Mouse (Mus musculus) liver, adult 2 months (tissue): ENCODE results near the gene Chd3.

ENCODE experiments used
- CTCF ChIP-seq: fragments of 200-500 bp; IDR thresholded peaks from 2 replicates; pipeline ENCODE4 v1.5.1; 2011; ENCODE audit warnings: low read depth, low read length, control low read depth
- POLR2A ChIP-seq: fragments of 200-500 bp; IDR thresholded peaks from 2 replicates; pipeline ENCODE4 v1.6.1; 2011; ENCODE audit warnings: low read length, control low read depth; ENCODE audit not compliant: insufficient read depth; ENCODE audit errors: extremely low read depth

DNA sequence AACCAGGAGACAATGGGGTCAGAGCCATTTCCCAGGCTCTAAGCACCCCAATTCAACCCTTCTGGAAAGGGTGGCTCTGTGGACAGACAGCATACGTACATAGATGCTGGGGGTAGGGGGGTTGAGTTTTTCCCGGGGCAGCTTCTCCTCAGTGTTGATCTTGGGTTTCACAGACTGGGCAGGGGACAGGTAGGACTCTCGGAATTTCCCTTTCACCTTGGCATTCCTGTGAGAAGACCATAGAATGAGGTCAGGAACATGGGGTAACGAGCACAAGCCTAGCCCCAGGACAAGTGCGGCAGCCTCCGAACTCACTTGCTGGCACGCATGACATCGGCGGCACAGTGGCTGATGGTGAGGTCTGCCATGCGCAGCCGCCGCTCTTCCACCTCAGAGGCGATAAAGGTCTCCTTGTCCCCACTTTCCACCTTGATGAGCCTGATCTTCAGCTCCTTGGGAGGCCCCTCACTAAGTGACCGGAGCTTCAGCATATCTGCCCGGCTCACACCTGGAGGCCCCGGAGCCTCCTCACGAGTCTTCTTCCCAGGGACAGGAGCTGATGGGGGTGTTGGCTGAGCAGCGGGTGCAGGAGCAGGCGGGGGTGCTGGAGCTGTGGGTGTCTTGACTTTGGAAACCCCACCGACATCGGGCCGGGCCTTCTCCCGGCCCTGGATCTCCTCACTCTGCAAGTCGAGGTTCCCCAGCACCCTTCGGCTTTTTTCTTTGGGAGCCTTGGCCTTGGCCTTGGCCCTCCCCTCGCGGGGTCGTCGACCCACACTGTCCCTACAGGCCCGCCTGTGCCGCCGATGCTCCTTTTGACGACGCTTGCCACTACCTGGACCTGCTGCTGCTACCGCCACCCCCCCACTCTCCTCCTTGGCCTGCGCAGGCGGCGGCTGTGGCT is 34.7 kb upstream of the Chd3 start:
- TF ChIP-seq CTCF (no peak), POLR2A (no peak)
